10 mouse cellular contexts compared by ENCODE assay signal in the genomic region with DNA sequence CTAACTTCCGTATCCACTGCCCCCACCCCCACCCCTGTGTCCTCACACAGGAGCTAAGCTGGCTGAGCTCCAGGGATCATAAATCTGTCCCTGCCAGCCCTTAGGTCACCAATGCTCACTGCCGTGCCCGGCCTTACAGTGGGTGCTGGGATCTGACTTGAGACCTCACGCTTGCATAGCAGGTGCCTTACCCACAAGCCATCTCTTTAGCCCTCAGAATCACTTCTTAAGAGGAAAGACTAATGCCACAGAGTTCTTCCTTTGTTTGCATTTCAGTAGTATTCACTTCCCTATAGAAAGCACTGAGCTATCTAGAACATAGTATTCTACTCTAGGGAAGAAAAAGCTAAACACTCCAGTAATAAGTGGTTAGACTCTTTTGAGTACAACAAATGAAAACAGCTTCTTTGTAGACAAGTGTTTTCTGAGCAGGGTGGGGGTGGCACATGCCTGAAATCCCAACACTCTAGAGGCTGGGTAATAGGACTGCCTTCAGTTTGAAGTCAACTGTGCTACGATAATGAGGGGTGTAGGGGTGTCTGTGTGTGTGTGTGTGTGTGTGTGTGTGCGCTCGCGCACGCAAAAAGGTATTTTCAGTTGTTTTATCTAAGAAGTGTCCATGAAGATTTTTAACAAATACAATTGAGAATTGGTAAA. TPM values are rescaled to one million over a fixed set of nuclear protein-coding genes. Genes with fewer than 3 reads are reported as not detected.
A peak's percentile ranks its signal among the peaks of the same experiment; 100 is the strongest.
DNase-seq lines count a peak whose midpoint lies in the region; ATAC-seq and TF ChIP-seq lines count a peak whose summit lies in the region.
"Had no signal": no experiment of that assay in that cellular context is flagged by ENCODE, and none has a peak within 500 bp of the region (broad histone marks: within the 10 kb centered on the region; RNA-seq: fewer than 3 reads in every experiment).

No protein-coding gene starts in this region.

- H3K27me3 ChIP-seq in heart, embryonic 15.5 days, result no peaks in the 10 kb centered on the region
- H3K27me3 ChIP-seq in heart, adult 2 months (ENCODE audit: control insufficient read depth, insufficient read depth, low read length), result no peaks in the 10 kb centered on the region
- H3K27me3 ChIP-seq in intestine, postnatal 0 days (replicated peaks; ENCODE audit: control insufficient read depth, insufficient read depth, low read length), result no peaks in the 10 kb centered on the region
- peaks cover 8% of the 10 kb centered on the region for H3K27me3 ChIP-seq in megakaryocyte, embryonic 14.5 days (replicated peaks)

- no peak overlapping the region for H3K9ac ChIP-seq in heart, embryonic 15.5 days
- H3K9ac ChIP-seq in heart, adult 2 months (ENCODE audit: low read depth, low read length), result no peak overlapping the region
- H3K9ac ChIP-seq in intestine, postnatal 0 days (ENCODE audit: low read depth, low read length), result no peak overlapping the region

- H3K79me2 ChIP-seq in heart, adult 2 months (replicated peaks; ENCODE audit: control insufficient read depth, insufficient read depth, low read length), result no peaks in the 10 kb centered on the region

- H3K4me3 ChIP-seq in heart, embryonic 15.5 days, result no peak overlapping the region
- no peak overlapping the region for H3K4me3 ChIP-seq in heart, adult 2 months
- no peak overlapping the region for H3K4me3 ChIP-seq in intestine, postnatal 0 days (ENCODE audit: low read depth, low read length)
- H3K4me3 ChIP-seq in megakaryocyte, embryonic 14.5 days (replicated peaks), result peak overlapping the region; percentile 60

- peaks cover 20% of the 10 kb centered on the region for H3K36me3 ChIP-seq in heart, embryonic 15.5 days
- H3K36me3 ChIP-seq in heart, adult 2 months (ENCODE audit: control insufficient read depth, insufficient read depth, low read length), result no peaks in the 10 kb centered on the region
- H3K36me3 ChIP-seq in intestine, postnatal 0 days (ENCODE audit: control insufficient read depth, insufficient read depth), result 0 out of 2 replicates have a peak, but pooled peaks cover 5% of the 10 kb centered on the region
- H3K36me3 ChIP-seq in megakaryocyte, embryonic 14.5 days (replicated peaks; ENCODE audit: low read length), result peaks cover 2% of the 10 kb centered on the region

- DNase-seq in heart, adult 2 months, result no peak
- DNase-seq in adrenal gland, adult (ENCODE audit: inconsistent age in 2 of 2, low spot score in 1 of 2), result peak; percentile 46 to 77
- DNase-seq in thymus, postnatal 36 days, result no peak
- no peak for DNase-seq in left cerebral cortex, adult 18-20 months (ENCODE audit: low spot score in 2 of 2)
- DNase-seq: gastrocnemius, postnatal 25 days; heart, postnatal 36 days had no signal

- TF ChIP-seq CTCF in heart, adult 2 months (IDR thresholded peaks at IDR 0.05), result no peak
- TF ChIP-seq CTCF in intestine, postnatal 0 days (IDR thresholded peaks at IDR 0.05; ENCODE audit: low read depth), result no peak

- no peak for TF ChIP-seq EP300 in heart, adult 2 months (IDR thresholded peaks at IDR 0.05; ENCODE audit: insufficient read depth, low read depth, low read length)

- intact Hi-C loops in heart, adult 2 months (cut with DNase I), result no loop called here

- 74% methylated on average over 9 of the region's 9 CpGs for WGBS in heart, embryonic 15.5 days
- WGBS in heart, adult 2 months, result 80% methylated on average over 9 of the region's 9 CpGs
- 61% methylated on average over 9 of the region's 9 CpGs for WGBS in intestine, postnatal 0 days

- no peak overlapping the region for H3K27ac ChIP-seq in heart, embryonic 15.5 days
- no peak overlapping the region for H3K27ac ChIP-seq in heart, adult 2 months
- H3K27ac ChIP-seq in intestine, postnatal 0 days (ENCODE audit: low read depth, low read length), result peak overlapping the region; percentile 22; the same call in 1 of the 2 replicates

- ATAC-seq in heart, embryonic 15.5 days (replicated peaks; ENCODE audit: insufficient number of reproducible peaks, insufficient read depth, low FRiP score, low read depth), result peak; percentile 35; the same call in 1 of the 2 replicates
- ATAC-seq in intestine, postnatal 0 days, result peak; percentile 89
- no peak for ATAC-seq in cerebellum, adult (ENCODE audit: insufficient number of reproducible peaks, low FRiP score, low TSS enrichment)

- TF ChIP-seq POLR2A in heart, adult 2 months (IDR thresholded peaks at IDR 0.05; ENCODE audit: insufficient read depth, low read depth, low read length), result no peak

- no peak overlapping the region for H3K4me2 ChIP-seq in heart, embryonic 15.5 days
- no peak overlapping the region for H3K4me2 ChIP-seq in intestine, postnatal 0 days (replicated peaks; ENCODE audit: low read depth)

- no peaks in the 10 kb centered on the region for H3K9me3 ChIP-seq in heart, embryonic 15.5 days (replicated peaks)
- H3K9me3 ChIP-seq in intestine, postnatal 0 days (ENCODE audit: control insufficient read depth), result no peaks in the 10 kb centered on the region
- H3K9me3 ChIP-seq in megakaryocyte, embryonic 14.5 days, result no peaks in the 10 kb centered on the region

- no peaks in the 10 kb centered on the region for H3K4me1 ChIP-seq in heart, embryonic 15.5 days (replicated peaks)
- H3K4me1 ChIP-seq in heart, adult 2 months (ENCODE audit: control insufficient read depth, insufficient read depth, low read length), result no peaks in the 10 kb centered on the region
- 0 out of 2 replicates have a peak, but pooled peaks cover 7% of the 10 kb centered on the region for H3K4me1 ChIP-seq in intestine, postnatal 0 days (replicated peaks; ENCODE audit: control insufficient read depth, insufficient read depth, low read length)
- H3K4me1 ChIP-seq in megakaryocyte, embryonic 14.5 days, result peaks cover 4% of the 10 kb centered on the region

RNA-seq across cellular contexts. Expression of gene Gdpd1, which starts 34.4 kb away (rescaled TPM):
- 25.8 and 26.8 TPM in 2 replicates for polyA plus RNA-seq in heart, embryonic 15.5 days (2015; fragmentation: Nextera tagmentation; extraction: Ambion mirVana)
- total RNA-seq in heart, adult 2 months (2021), result 10 to 100 TPM; 12.0 to 12.5 TPM
- 7.4 and 12.6 TPM in 2 replicates for polyA plus RNA-seq in heart, adult 2 months (2012; rRNA removed)
- polyA plus RNA-seq in intestine, postnatal 0 days (2015; fragmentation: Nextera tagmentation; extraction: Ambion mirVana), result 16.0 and 16.7 TPM in 2 replicates
- polyA plus RNA-seq in megakaryocyte, embryonic 14.5 days (2012; ENCODE audit: insufficient read depth, low replicate concordance), result 1.2 TPM in 1 of 2 replicates, not detected in the other
- total RNA-seq in left cerebral cortex, adult 18-20 months (2021), result 10 to 100 TPM; 39.8 to 40.2 TPM

RNA-seq across cellular contexts. Expression of gene Ypel2, which starts 45.9 kb away (rescaled TPM):
- polyA plus RNA-seq in heart, embryonic 15.5 days (2015; fragmentation: Nextera tagmentation; extraction: Ambion mirVana), result 20.8 and 23.1 TPM in 2 replicates
- 10 to 100 TPM; 11.6 to 26.3 TPM for total RNA-seq in heart, adult 2 months (2021)
- polyA plus RNA-seq in heart, adult 2 months (2012; rRNA removed), result 7.9 and 12.2 TPM in 2 replicates
- 4.6 and 5.9 TPM in 2 replicates for polyA plus RNA-seq in intestine, postnatal 0 days (2015; fragmentation: Nextera tagmentation; extraction: Ambion mirVana)
- polyA plus RNA-seq in megakaryocyte, embryonic 14.5 days (2012; ENCODE audit: insufficient read depth, low replicate concordance), result 1.7 and 4.5 TPM in 2 replicates
- total RNA-seq in left cerebral cortex, adult 18-20 months (2021), result 10 to 100 TPM; 46.1 to 46.4 TPM

RNA-seq across cellular contexts. Expression of gene Smg8, which starts 47.1 kb away (rescaled TPM):
- polyA plus RNA-seq in heart, embryonic 15.5 days (2015; fragmentation: Nextera tagmentation; extraction: Ambion mirVana), result 11.0 and 13.4 TPM in 2 replicates
- 1 to 10 TPM; 9.1 to 9.2 TPM for total RNA-seq in heart, adult 2 months (2021)
- 4.8 and 9.1 TPM in 2 replicates for polyA plus RNA-seq in heart, adult 2 months (2012; rRNA removed)
- 6.5 and 7.2 TPM in 2 replicates for polyA plus RNA-seq in intestine, postnatal 0 days (2015; fragmentation: Nextera tagmentation; extraction: Ambion mirVana)
- 2.3 TPM in 1 of 2 replicates, not detected in the other for polyA plus RNA-seq in megakaryocyte, embryonic 14.5 days (2012; ENCODE audit: insufficient read depth, low replicate concordance)
- total RNA-seq in left cerebral cortex, adult 18-20 months (2021), result 10 to 100 TPM; 16.7 to 18.2 TPM

Comparison
In these comparisons a context has a peak if more than half of its experiments do, and no peak if none do; other contexts are left out.
1. DNase-seq: peak in adrenal gland, adult (2 of 2); none in heart, adult 2 months (0 of 2), thymus, postnatal 36 days (0 of 2) and left cerebral cortex, adult 18-20 months (0 of 2).